Mouse (Mus musculus): ENCODE data around the gene Tmem53. TPM values are rescaled to one million over a fixed set of nuclear protein-coding genes. Genes with fewer than 3 reads are reported as not detected.

The Tmem53 gene
- polyA plus RNA-seq, 1 experiment = 16.1 TPM

DNA sequence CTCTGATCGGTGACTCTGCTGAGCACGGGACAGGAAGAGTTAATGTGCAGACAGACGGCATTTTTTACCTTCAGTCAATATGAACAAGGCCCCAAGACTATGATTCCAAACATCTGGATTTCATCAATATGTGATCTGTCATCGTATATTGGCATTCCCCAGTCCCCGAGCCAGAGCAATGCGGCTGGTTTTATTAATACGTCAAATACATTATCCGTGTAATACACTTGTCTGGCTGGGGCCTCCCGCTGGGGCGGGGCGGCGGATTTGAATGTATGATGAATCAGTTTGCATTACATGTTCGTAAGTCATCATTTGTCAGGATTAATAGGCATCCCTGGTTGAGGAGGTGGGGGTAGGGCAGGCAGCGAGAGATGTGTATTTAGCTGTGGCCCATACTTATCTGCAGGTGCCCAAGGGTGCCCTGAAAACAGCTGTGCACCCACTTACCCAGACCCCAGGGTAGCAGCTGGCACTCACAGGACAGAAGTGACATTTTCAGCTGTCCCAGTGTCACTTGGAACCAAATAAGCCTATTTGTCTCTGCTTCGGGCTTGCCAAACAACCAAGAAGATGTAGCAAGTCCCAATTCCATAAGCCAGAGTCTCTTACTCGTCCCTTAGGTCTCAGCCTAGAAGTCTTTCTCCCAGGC, 63.2 kb downstream of the Tmem53 start:
- TF ChIP-seq CTCF (IDR thresholded peaks at IDR 0.05; ENCODE audit: borderline replicate concordance, control insufficient read depth, extremely low read depth, insufficient read depth, low read length, poor library complexity) = no peak
- no peak for TF ChIP-seq POLR2A (IDR thresholded peaks at IDR 0.05; ENCODE audit: control insufficient read depth, extremely low read depth, insufficient read depth, low read length, poor library complexity)
- Histone ChIP-seq H3K27ac (ENCODE audit: control insufficient read depth, insufficient read depth, low read length) (no peak overlapping the region), H3K4me3 (ENCODE audit: control insufficient read depth, insufficient read depth, low read length) (no peak overlapping the region), H3K4me1 (replicated peaks; ENCODE audit: control insufficient read depth, insufficient read depth, low read length) (no peaks in the 10 kb centered on the region), H3K27me3 (ENCODE audit: control insufficient read depth, insufficient read depth, low read length) (no peaks in the 10 kb centered on the region), H3K36me3 (ENCODE audit: control insufficient read depth, insufficient read depth, low read length) (no peaks in the 10 kb centered on the region)
- no peak for DNase-seq
- 93% methylated on average over 16 of the region's 16 CpGs for WGBS

DNA sequence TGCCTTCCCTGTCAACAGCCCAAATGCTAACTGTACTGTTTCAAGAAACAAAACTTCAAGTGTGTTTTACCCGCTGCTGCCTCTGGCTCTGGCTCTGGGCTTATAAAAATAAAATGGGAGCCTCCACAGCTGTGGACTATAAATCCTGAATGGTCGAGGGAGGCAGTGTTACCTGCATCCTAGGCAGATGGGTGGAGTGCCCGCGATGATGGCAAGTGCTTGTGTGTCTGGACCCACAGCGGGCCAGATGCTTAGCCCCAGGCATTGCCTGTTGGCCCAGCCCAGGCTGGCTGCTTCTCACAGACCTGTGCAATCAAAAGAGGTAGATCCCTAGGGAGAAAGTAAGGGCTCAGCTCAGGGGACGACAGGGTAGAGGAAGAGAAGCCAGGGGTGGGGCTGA, 65.0 kb downstream of the Tmem53 start:
- Histone ChIP-seq H3K36me3 (ENCODE audit: control insufficient read depth, insufficient read depth, low read length) (no peaks in the 10 kb centered on the region), H3K27ac (ENCODE audit: control insufficient read depth, insufficient read depth, low read length) (no peak overlapping the region), H3K4me3 (ENCODE audit: control insufficient read depth, insufficient read depth, low read length) (no peak overlapping the region), H3K4me1 (replicated peaks; ENCODE audit: control insufficient read depth, insufficient read depth, low read length) (no peaks in the 10 kb centered on the region), H3K27me3 (ENCODE audit: control insufficient read depth, insufficient read depth, low read length) (no peaks in the 10 kb centered on the region)
- TF ChIP-seq POLR2A (IDR thresholded peaks at IDR 0.05; ENCODE audit: control insufficient read depth, extremely low read depth, insufficient read depth, low read length, poor library complexity) = no peak
- no peak for TF ChIP-seq CTCF (IDR thresholded peaks at IDR 0.05; ENCODE audit: borderline replicate concordance, control insufficient read depth, extremely low read depth, insufficient read depth, low read length, poor library complexity)
- no peak for DNase-seq
- 83% methylated on average over 6 of the region's 6 CpGs for WGBS

DNA sequence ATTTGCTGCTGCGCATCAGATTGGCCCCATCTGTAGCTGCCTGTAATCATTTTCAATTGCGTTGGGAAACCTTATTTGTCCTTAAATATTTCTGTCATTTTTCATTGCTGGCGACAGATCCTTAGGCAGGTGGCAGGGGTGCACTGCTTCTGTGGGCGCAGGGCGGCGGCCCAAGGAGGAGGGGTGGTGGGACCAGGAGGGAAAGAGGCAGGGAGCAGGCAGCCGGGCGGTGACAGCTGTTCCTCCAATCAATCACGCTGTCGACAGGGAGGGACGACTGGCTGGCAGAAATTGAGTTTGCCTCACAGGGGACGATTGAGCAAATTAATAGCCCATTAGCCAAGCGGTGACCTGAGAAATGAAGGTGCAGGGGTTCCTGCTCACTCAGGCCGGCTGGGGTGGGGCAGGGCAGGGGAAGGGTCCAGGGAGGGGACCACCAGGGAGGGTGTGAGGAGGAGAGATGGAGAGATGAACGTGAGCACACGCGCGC, 66.0 kb downstream of the Tmem53 start:
- WGBS = 90% methylated on average over 18 of the region's 18 CpGs
- H3K27ac ChIP-seq (ENCODE audit: control insufficient read depth, insufficient read depth, low read length) = no peak overlapping the region
- H3K27me3 ChIP-seq (ENCODE audit: control insufficient read depth, insufficient read depth, low read length) = no peaks in the 10 kb centered on the region
- H3K36me3 ChIP-seq (ENCODE audit: control insufficient read depth, insufficient read depth, low read length) = no peaks in the 10 kb centered on the region
- no peak overlapping the region for H3K4me3 ChIP-seq (ENCODE audit: control insufficient read depth, insufficient read depth, low read length)
- H3K4me1 ChIP-seq (replicated peaks; ENCODE audit: control insufficient read depth, insufficient read depth, low read length) = no peaks in the 10 kb centered on the region
- TF ChIP-seq POLR2A (IDR thresholded peaks at IDR 0.05; ENCODE audit: control insufficient read depth, extremely low read depth, insufficient read depth, low read length, poor library complexity) (no peak), CTCF (IDR thresholded peaks at IDR 0.05; ENCODE audit: borderline replicate concordance, control insufficient read depth, extremely low read depth, insufficient read depth, low read length, poor library complexity) (no peak)
- no peak for DNase-seq

Other genes starting within 250 kb of the Tmem53 start
- gene Eif2b3, start 232.5 kb upstream of the Tmem53 start, polyA plus RNA-seq (2012; rRNA removed) = 5.4 and 6.1 TPM in 2 replicates
- 0.89 and 0.92 TPM in 2 replicates for gene Ptch2, start 155.9 kb upstream of the Tmem53 start, polyA plus RNA-seq (2012; rRNA removed)
- gene Btbd19, start 126.2 kb upstream of the Tmem53 start, polyA plus RNA-seq (2012; rRNA removed) = 18.6 and 20.3 TPM in 2 replicates
- 1.1 and 2.0 TPM in 2 replicates for gene Tctex1d4, start 125.2 kb upstream of the Tmem53 start, polyA plus RNA-seq (2012; rRNA removed)
- 18.0 and 21.4 TPM in 2 replicates for gene Plk3, start 118.0 kb upstream of the Tmem53 start, polyA plus RNA-seq (2012; rRNA removed)
- gene Rps8, start 95.7 kb upstream of the Tmem53 start, polyA plus RNA-seq (2012; rRNA removed) = 698 and 732 TPM in 2 replicates
- 16.5 and 21.8 TPM in 2 replicates for gene Kif2c, start 69.3 kb upstream of the Tmem53 start, polyA plus RNA-seq (2012; rRNA removed)
- 0.44 TPM in 1 of 2 replicates, not detected in the other for gene Armh1, start 174 bp downstream of the Tmem53 start, polyA plus RNA-seq (2012; rRNA removed)
- gene Rnf220, start 245.1 kb downstream of the Tmem53 start, polyA plus RNA-seq (2012; rRNA removed) = 172 and 178 TPM in 2 replicates